Comparison of ENCODE assay signal across 16 mouse cellular contexts in the genomic region with DNA sequence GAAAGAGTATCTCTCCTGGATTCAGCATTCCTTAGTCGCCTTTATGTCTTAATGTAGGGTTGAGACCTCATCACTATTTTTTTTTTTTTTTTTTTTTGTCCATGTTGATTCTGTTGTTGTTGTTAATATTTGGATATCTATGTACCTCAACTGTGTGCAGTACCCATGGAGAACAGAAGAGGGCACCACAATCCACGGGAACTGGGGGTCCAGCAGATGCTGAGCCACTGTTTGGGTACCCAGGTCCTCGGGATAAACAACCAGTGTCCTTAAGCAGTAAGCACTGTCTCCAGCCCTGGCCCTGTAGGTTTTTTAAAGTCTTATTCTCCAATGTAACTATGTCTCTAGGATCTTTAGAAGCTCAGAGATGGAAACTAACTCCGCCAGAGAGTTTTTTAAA. TPM values are rescaled to one million over a fixed set of nuclear protein-coding genes. Genes with fewer than 3 reads are reported as not detected.
DNase-seq lines count a peak whose midpoint lies in the region; ATAC-seq and TF ChIP-seq lines count a peak whose summit lies in the region.
"Had no signal": no experiment of that assay in that cellular context is flagged by ENCODE, and none has a peak within 500 bp of the region (broad histone marks: within the 10 kb centered on the region; RNA-seq: fewer than 3 reads in every experiment).

No protein-coding gene starts in this region.

- no peaks in the 10 kb centered on the region for H3K27me3 ChIP-seq in intestine, postnatal 0 days (replicated peaks; ENCODE audit: control insufficient read depth, insufficient read depth, low read length)
- no peaks in the 10 kb centered on the region for H3K27me3 ChIP-seq in intestine, embryonic 15.5 days (replicated peaks)
- H3K27me3 ChIP-seq: lung, embryonic 15.5 days; midbrain, embryonic 12.5 days had no signal

- no peak overlapping the region for H3K4me2 ChIP-seq in intestine, postnatal 0 days (replicated peaks; ENCODE audit: low read depth)
- H3K4me2 ChIP-seq in intestine, embryonic 15.5 days (replicated peaks): no peak overlapping the region

- H3K9ac ChIP-seq in intestine, postnatal 0 days (ENCODE audit: low read depth, low read length): no peak overlapping the region
- H3K9ac ChIP-seq in intestine, embryonic 15.5 days: no peak overlapping the region
- H3K9ac ChIP-seq: lung, embryonic 15.5 days; midbrain, embryonic 12.5 days had no signal

- peak; percentile 38; the same call in 1 of the 2 replicates for TF ChIP-seq CTCF in intestine, postnatal 0 days (IDR thresholded peaks at IDR 0.05; ENCODE audit: low read depth)
- TF ChIP-seq CTCF in embryonic fibroblast, embryonic 13.5 days (IDR thresholded peaks at IDR 0.05; ENCODE audit: borderline replicate concordance, insufficient read depth, low read length): no peak

- no peak overlapping the region for H3K27ac ChIP-seq in intestine, postnatal 0 days (ENCODE audit: low read depth, low read length)
- no peak overlapping the region for H3K27ac ChIP-seq in intestine, embryonic 15.5 days
- peak overlapping the region; percentile 77; the same call in 1 of the 2 replicates for H3K27ac ChIP-seq in embryonic fibroblast, embryonic 13.5 days (ENCODE audit: insufficient read depth, low read length)
- H3K27ac ChIP-seq: midbrain, embryonic 12.5 days had no signal

- peaks cover 4% of the 10 kb centered on the region; the same call in 1 of the 2 replicates for H3K4me1 ChIP-seq in intestine, postnatal 0 days (replicated peaks; ENCODE audit: control insufficient read depth, insufficient read depth, low read length)
- H3K4me1 ChIP-seq in intestine, embryonic 15.5 days (replicated peaks): 0 out of 2 replicates have a peak, but pooled peaks cover 7% of the 10 kb centered on the region
- H3K4me1 ChIP-seq in embryonic fibroblast, embryonic 13.5 days (ENCODE audit: control insufficient read depth, insufficient read depth, low read length): no peaks in the 10 kb centered on the region; the same call in none of the 2 replicates
- H3K4me1 ChIP-seq: midbrain, embryonic 12.5 days had no signal

- H3K9me3 ChIP-seq in intestine, postnatal 0 days (ENCODE audit: control insufficient read depth): no peaks in the 10 kb centered on the region
- no peaks in the 10 kb centered on the region for H3K9me3 ChIP-seq in intestine, embryonic 15.5 days
- H3K9me3 ChIP-seq: lung, embryonic 15.5 days; midbrain, embryonic 12.5 days had no signal

- H3K36me3 ChIP-seq in intestine, postnatal 0 days (ENCODE audit: control insufficient read depth, insufficient read depth): no peaks in the 10 kb centered on the region
- no peaks in the 10 kb centered on the region for H3K36me3 ChIP-seq in intestine, embryonic 15.5 days
- H3K36me3 ChIP-seq: lung, embryonic 15.5 days; midbrain, embryonic 12.5 days had no signal

- ATAC-seq in intestine, postnatal 0 days: no peak
- no peak for ATAC-seq in intestine, embryonic 15.5 days
- ATAC-seq in CD4-positive, CD25-positive, alpha-beta regulatory T cell, adult 4 months: no peak
- ATAC-seq: inflammation-experienced regulatory T-cells, adult 6 months had no signal

- TF ChIP-seq POLR2A in embryonic fibroblast, embryonic 13.5 days (IDR thresholded peaks at IDR 0.05; ENCODE audit: low read depth, low read length): no peak

- WGBS in intestine, postnatal 0 days: 97% methylated on average over 4 of the region's 4 CpGs
- whole genome bisulfite sequencing in intestine, embryonic 15.5 days: 94% methylated on average over 4 of the region's 4 CpGs

- DNase-seq in thymus, postnatal 25 days: peak; percentile 35
- DNase-seq in thymus, postnatal 14 days: no peak
- DNase-seq in testis, postnatal 10 days (ENCODE audit: low spot score): peak; percentile 52
- no peak for DNase-seq in adrenal gland, adult 8-10 months
- DNase-seq: adrenal gland, postnatal 25 days; cerebellum, postnatal 36 days; heart, postnatal 10 days; kidney, postnatal 4 days; spleen, adult 18-20 months had no signal

- H3K4me3 ChIP-seq in intestine, postnatal 0 days (ENCODE audit: low read depth, low read length): no peak overlapping the region
- H3K4me3 ChIP-seq in intestine, embryonic 15.5 days (replicated peaks): no peak overlapping the region
- no peak overlapping the region for H3K4me3 ChIP-seq in embryonic fibroblast, embryonic 13.5 days (ENCODE audit: insufficient read depth, low read length)
- H3K4me3 ChIP-seq: midbrain, embryonic 12.5 days had no signal

RNA-seq across cellular contexts. Expression of gene Fyb, which starts 43.2 kb away (rescaled TPM):
- 4.7 and 5.4 TPM in 2 replicates for polyA plus RNA-seq in intestine, postnatal 0 days (2015; fragmentation: Nextera tagmentation; extraction: Ambion mirVana)
- polyA plus RNA-seq in intestine, embryonic 15.5 days (2015; fragmentation: Nextera tagmentation; extraction: Ambion mirVana): 6.5 and 8.6 TPM in 2 replicates
- 1.3 and 5.7 TPM in 2 replicates for polyA plus RNA-seq in embryonic fibroblast, embryonic 13.5 days (2011; ENCODE audit: insufficient read length, low read depth, missing spikeins)
- polyA plus RNA-seq in CD4-positive, CD25-positive, alpha-beta regulatory T cell, adult 4 months (2017; shearing (Covaris generic)): 100 to 1,000 TPM; 684 to 751 TPM
- total RNA-seq in adrenal gland, adult 8-10 months (2022): 10 to 100 TPM; 19.1 to 48.4 (median 40.8) TPM

Comparison
In these comparisons a context has a peak if more than half of its experiments do, and no peak if none do; other contexts are left out.
1. DNase-seq: peak in thymus, postnatal 25 days (single experiment) and testis, postnatal 10 days (single experiment); none in thymus, postnatal 14 days (single experiment) and adrenal gland, adult 8-10 months (single experiment).
2. RNA of gene Fyb, which starts 43.2 kb away (polyA plus RNA-seq): 684 to 751 TPM in CD4-positive, CD25-positive, alpha-beta regulatory T cell, adult 4 months; 6.5 to 8.6 TPM in intestine, embryonic 15.5 days, 1.3 to 5.7 TPM in embryonic fibroblast, embryonic 13.5 days and 4.7 to 5.4 TPM in intestine, postnatal 0 days; every median in the first group is over 10 times any median in the second.